Mouse (Mus musculus) mesoderm, embryonic 11.5 days (tissue): ENCODE data around the gene Vps13d.
"Not testable (repeated sequence)": the region's sequence is repeated elsewhere in the genome, so short reads cannot be mapped to it uniquely, and the experiment has no call there.

Source experiments
- DNase-seq: peaks from one replicate; pipeline ENCODE4 v3.0.0-alpha.2; 2012; ENCODE audit warnings: low read depth, low spot score

Vps13d gene

GRCm38 (mm10) chr4:145211076-145211475, 16.3 kb upstream of the Vps13d start:
- DNase-seq = no peak

GRCm38 (mm10) chr4:145210564-145210963, 15.8 kb upstream of the Vps13d start:
- no peak for DNase-seq

- DNase-seq = peak; percentile 17
Measured at GRCm38 (mm10) chr4:145209690-145210088, 14.9 kb upstream of the Vps13d start.

- no peak for DNase-seq
Measured at GRCm38 (mm10) chr4:145209076-145209689, 14.4 kb upstream of the Vps13d start.

- no peak for DNase-seq
Measured at GRCm38 (mm10) chr4:145207718-145208371, 13.0 kb upstream of the Vps13d start.

GRCm38 (mm10) chr4:145204779-145205178, 10.0 kb upstream of the Vps13d start:
- DNase-seq = no peak

GRCm38 (mm10) chr4:145203305-145203704, 8.5 kb upstream of the Vps13d start:
- no peak for DNase-seq

GRCm38 (mm10) chr4:145201424-145201823, 6.6 kb upstream of the Vps13d start:
- DNase-seq = no peak

GRCm38 (mm10) chr4:145199982-145200699, 5.3 kb upstream of the Vps13d start:
- DNase-seq = no peak

- DNase-seq = no peak
Measured at GRCm38 (mm10) chr4:145196586-145196985, 1.8 kb upstream of the Vps13d start.

GRCm38 (mm10) chr4:145195172-145195571, 367 bp upstream of the Vps13d start:
- no peak for DNase-seq

- peak; percentile 25 for DNase-seq
Measured at GRCm38 (mm10) chr4:145193991-145194511, 754 bp downstream of the Vps13d start.

GRCm38 (mm10) chr4:145193406-145193805, 1.4 kb downstream of the Vps13d start:
- no peak for DNase-seq

- no peak for DNase-seq
Measured at GRCm38 (mm10) chr4:145192686-145193085, 2.1 kb downstream of the Vps13d start.

- DNase-seq = no peak
Measured at GRCm38 (mm10) chr4:145188561-145188960, 6.2 kb downstream of the Vps13d start.

- no peak for DNase-seq
Measured at GRCm38 (mm10) chr4:145187619-145188018, 7.2 kb downstream of the Vps13d start.

- DNase-seq = no peak
Measured at GRCm38 (mm10) chr4:145178918-145179549, 15.8 kb downstream of the Vps13d start.

GRCm38 (mm10) chr4:145165542-145165941, 29.3 kb downstream of the Vps13d start:
- DNase-seq = not testable (repeated sequence)

GRCm38 (mm10) chr4:145164111-145164510, 30.7 kb downstream of the Vps13d start:
- no peak for DNase-seq

- peak; percentile 22 for DNase-seq
Measured at GRCm38 (mm10) chr4:145161243-145161642, 33.6 kb downstream of the Vps13d start.

- peak; percentile 70 for DNase-seq
Measured at GRCm38 (mm10) chr4:145155956-145156355, 38.8 kb downstream of the Vps13d start.

GRCm38 (mm10) chr4:145151103-145151486, 43.7 kb downstream of the Vps13d start:
- no peak for DNase-seq
